Mouse (Mus musculus) cerebellum, adult 11 months (tissue): ENCODE measurements at regions not wholly inside any gene's neighbourhood (a gene's known extent, or its start where the extent isn't known, plus 50 kb on each side); places are given as distances from the start of the nearest gene placed in this dataset.
"Not testable (repeated sequence)": the region's sequence is repeated elsewhere in the genome, so short reads cannot be mapped to it uniquely, and the experiment has no call there.

ENCODE experiments used
- DNase-seq: peaks from one replicate; pipeline ENCODE4 v3.0.0; 2022

GRCm38 (mm10) chr12:104637046-104638032 lies 114.4 kb downstream of the Dicer1 start:
- DNase-seq: no peak

GRCm38 (mm10) chr12:104636474-104636873 lies 115.3 kb downstream of the Dicer1 start:
- no peak for DNase-seq

GRCm38 (mm10) chr12:104634818-104635217 lies 116.9 kb downstream of the Dicer1 start:
- DNase-seq: no peak

- DNase-seq: no peak
These were observed 121.2 kb downstream of the Dicer1 start for GRCm38 (mm10) chr12:104630590-104630989.

GRCm38 (mm10) chr12:104629449-104629848 lies 122.3 kb downstream of the Dicer1 start:
- no peak for DNase-seq

- no peak for DNase-seq
These were observed 125.7 kb downstream of the Dicer1 start for GRCm38 (mm10) chr12:104626054-104626453.

- DNase-seq: no peak
These were observed 127.7 kb downstream of the Dicer1 start for GRCm38 (mm10) chr12:104623896-104624685.

GRCm38 (mm10) chr12:104617111-104617725 lies 134.5 kb downstream of the Dicer1 start:
- no peak for DNase-seq

GRCm38 (mm10) chr12:104614240-104614639 lies 137.5 kb downstream of the Dicer1 start:
- no peak for DNase-seq

GRCm38 (mm10) chr12:104609767-104610166 lies 136.6 kb upstream of the Gsc start:
- DNase-seq: no peak

GRCm38 (mm10) chr12:104608956-104609355 lies 135.8 kb upstream of the Gsc start:
- DNase-seq: not testable (repeated sequence)

GRCm38 (mm10) chr12:104607410-104607809 lies 134.3 kb upstream of the Gsc start:
- DNase-seq: no peak

GRCm38 (mm10) chr12:104605535-104606399 lies 132.6 kb upstream of the Gsc start:
- DNase-seq: no peak

GRCm38 (mm10) chr12:104598056-104598455 lies 124.9 kb upstream of the Gsc start:
- DNase-seq: no peak

- peak; percentile 8 for DNase-seq
These were observed 120.5 kb upstream of the Gsc start for GRCm38 (mm10) chr12:104593526-104594155.

GRCm38 (mm10) chr12:104592791-104593525 lies 119.8 kb upstream of the Gsc start:
- no peak for DNase-seq

- DNase-seq: no peak
These were observed 118.4 kb upstream of the Gsc start for GRCm38 (mm10) chr12:104591571-104591970.

- no peak for DNase-seq
These were observed 117.2 kb upstream of the Gsc start for GRCm38 (mm10) chr12:104590291-104590690.

GRCm38 (mm10) chr12:104584408-104584807 lies 111.3 kb upstream of the Gsc start:
- no peak for DNase-seq

- DNase-seq: no peak
These were observed 107.7 kb upstream of the Gsc start for GRCm38 (mm10) chr12:104580796-104581195.

- no peak for DNase-seq
These were observed 94.5 kb upstream of the Gsc start for GRCm38 (mm10) chr12:104567622-104568021.
